Mouse (Mus musculus): ENCODE measurements around the gene Ephx3. TPM values are rescaled to one million over a fixed set of nuclear protein-coding genes. Genes with fewer than 3 reads are reported as not detected.

Ephx3 gene
- total and polyA plus RNA-seq, 3 experiments = 0.08 TPM; not detected in 2

- TF ChIP-seq RAD21 (IDR thresholded peaks at IDR 0.05; ENCODE audit: low read depth, low read length) (peak; percentile 82), SMC3 (IDR thresholded peaks at IDR 0.05; ENCODE audit: low read depth, low read length) (peak; percentile 95), ZKSCAN1 (IDR thresholded peaks at IDR 0.05; ENCODE audit: low read depth, low read length) (no peak), POLR2A (IDR thresholded peaks at IDR 0.05; ENCODE audit: control insufficient read depth in 1 of 2, insufficient read depth in 1 of 2, low read depth in 1 of 2, low read length in 2 of 2, poor library complexity in 1 of 2) (0 out of 4 replicates have a peak, but pooled peaks of 1 of the 2 experiments have one; percentile 36), MXI1 (IDR thresholded peaks at IDR 0.05; ENCODE audit: low read depth, low read length) (peak; percentile 18; the same call in 1 of the 2 replicates), CTCF (IDR thresholded peaks at IDR 0.05 in 2 of 3, conservative IDR thresholded peaks at IDR 0.05 in 1 of 3; ENCODE audit: control insufficient read depth in 1 of 3, insufficient read depth in 1 of 3, low read depth in 2 of 3, low read length in 3 of 3, poor library complexity in 1 of 3, severe bottlenecking in 1 of 3) (peak; percentile 88 to 94 (median 91)), ZC3H11A (IDR thresholded peaks at IDR 0.05; ENCODE audit: low read depth, low read length) (peak; percentile 84), ZNF384 (IDR thresholded peaks at IDR 0.05; ENCODE audit: low read depth, low read length) (no peak), SIN3A (IDR thresholded peaks at IDR 0.05; ENCODE audit: low read length) (peak; percentile 54; the same call in 1 of the 2 replicates), ZMIZ1 (IDR thresholded peaks at IDR 0.05; ENCODE audit: low read depth, low read length) (no peak), MYB (IDR thresholded peaks at IDR 0.05; ENCODE audit: low read depth, low read length) (no peak)
- Histone ChIP-seq H3K27ac (ENCODE audit: control insufficient read depth, low read depth, low read length) (no peak overlapping the region), H3K27me3 (ENCODE audit: control insufficient read depth in 1 of 2, insufficient read depth in 2 of 2, low read length in 2 of 2) (peaks cover 0 to 4% of the 10 kb centered on the region in 2 experiments; a peak in 3 of 4 replicates), H3K4me3 (ENCODE audit: control insufficient read depth in 1 of 2, insufficient read depth in 1 of 2, low read depth in 2 of 2, low read length in 2 of 2) (peak overlapping the region; percentile 59 to 73), H3K4me1 (ENCODE audit: control insufficient read depth in 1 of 2, insufficient read depth in 2 of 2, low read length in 2 of 2) (peaks cover 3 to 6% of the 10 kb centered on the region in 2 experiments; a peak in 3 of 4 replicates), H3K36me3 (ENCODE audit: control insufficient read depth in 1 of 2, insufficient read depth in 2 of 2, low read length in 2 of 2) (peaks cover 0 to 3% of the 10 kb centered on the region in 2 experiments; a peak in 1 of 4 replicates), H3K9me3 (replicated peaks; ENCODE audit: insufficient read depth, low read length) (no peaks in the 10 kb centered on the region), H3K9ac (ENCODE audit: control insufficient read depth, low read depth, low read length, poor library complexity, severe bottlenecking) (peak overlapping the region; percentile 78), H3K79me2 (ENCODE audit: control insufficient read depth, insufficient read depth, low read length, poor library complexity) (no peaks in the 10 kb centered on the region)
- DNase-seq (ENCODE audit: low read depth, low spot score) = peak; percentile 90
Observed at GRCm38 (mm10) chr17:32142907-32143854, 46.2 kb downstream of the Ephx3 start.

- Histone ChIP-seq H3K27me3 (ENCODE audit: control insufficient read depth in 1 of 2, insufficient read depth in 2 of 2, low read length in 2 of 2) (peaks cover 0 to 4% of the 10 kb centered on the region in 2 experiments; a peak in 2 of 4 replicates), H3K4me3 (ENCODE audit: control insufficient read depth in 1 of 2, insufficient read depth in 1 of 2, low read depth in 2 of 2, low read length in 2 of 2) (no peak overlapping the region), H3K9me3 (replicated peaks; ENCODE audit: insufficient read depth, low read length) (no peaks in the 10 kb centered on the region), H3K27ac (ENCODE audit: control insufficient read depth, low read depth, low read length) (no peak overlapping the region), H3K79me2 (ENCODE audit: control insufficient read depth, insufficient read depth, low read length, poor library complexity) (no peaks in the 10 kb centered on the region), H3K9ac (ENCODE audit: control insufficient read depth, low read depth, low read length, poor library complexity, severe bottlenecking) (no peak overlapping the region), H3K36me3 (ENCODE audit: control insufficient read depth in 1 of 2, insufficient read depth in 2 of 2, low read length in 2 of 2) (peaks cover 0 to 3% of the 10 kb centered on the region in 2 experiments; a peak in 1 of 4 replicates), H3K4me1 (ENCODE audit: control insufficient read depth in 1 of 2, insufficient read depth in 2 of 2, low read length in 2 of 2) (peaks cover 3 to 6% of the 10 kb centered on the region in 2 experiments; a peak in 3 of 4 replicates)
- no peak for DNase-seq (ENCODE audit: low read depth, low spot score)
- TF ChIP-seq ZMIZ1 (IDR thresholded peaks at IDR 0.05; ENCODE audit: low read depth, low read length) (no peak), POLR2AphosphoS2 (IDR thresholded peaks at IDR 0.05; ENCODE audit: low read length) (no peak), MEF2A (IDR thresholded peaks at IDR 0.05; ENCODE audit: extremely low read depth, insufficient replicate concordance, low read depth, low read length, poor library complexity, severe bottlenecking) (no peak), EP300 (IDR thresholded peaks at IDR 0.05; ENCODE audit: low read depth in 1 of 2, low read length in 2 of 2) (no peak), RCOR1 (IDR thresholded peaks at IDR 0.05; ENCODE audit: low read depth, low read length) (no peak), NELFE (IDR thresholded peaks at IDR 0.05; ENCODE audit: low read depth, low read length) (no peak)
Observed at GRCm38 (mm10) chr17:32142234-32142633, 47.1 kb downstream of the Ephx3 start.

Other genes with a start within 250 kb of the Ephx3 start
- gene Rrp1b, start 153.4 kb downstream of the Ephx3 start, total RNA-seq (2012; rRNA removed) = 60.2 and 84.1 TPM in 2 replicates
- 10 to 100 TPM in 1 of 2 experiments, not detected in 1; 78.6 TPM for gene Rrp1b, start 153.4 kb downstream of the Ephx3 start, polyA plus RNA-seq (2012; ENCODE audit: insufficient read depth in 1 of 2, insufficient read length in 2 of 2, low read depth in 1 of 2, low replicate concordance in 2 of 2, missing spikeins in 1 of 2)
- gene Hsf2bp, start 153.2 kb downstream of the Ephx3 start, total RNA-seq (2012; rRNA removed) = 0.04 TPM in 1 of 2 replicates, not detected in the other
- gene Hsf2bp, start 153.2 kb downstream of the Ephx3 start, polyA plus RNA-seq (2012; ENCODE audit: insufficient read depth in 1 of 2, insufficient read length in 2 of 2, low read depth in 1 of 2, low replicate concordance in 2 of 2, missing spikeins in 1 of 2) = under 1 TPM in 1 of 2 experiments, not detected in 1; 0.15 TPM
- 0.07 and 0.08 TPM in 2 replicates for gene Notch3, start 22.7 kb downstream of the Ephx3 start, total RNA-seq (2012; rRNA removed)
- under 1 TPM in 1 of 2 experiments, not detected in 1; 0.50 TPM for gene Notch3, start 22.7 kb downstream of the Ephx3 start, polyA plus RNA-seq (2012; ENCODE audit: insufficient read depth in 1 of 2, insufficient read length in 2 of 2, low read depth in 1 of 2, low replicate concordance in 2 of 2, missing spikeins in 1 of 2)
- gene Brd4, start 95.2 kb upstream of the Ephx3 start, total RNA-seq (2012; rRNA removed) = 12.3 and 18.3 TPM in 2 replicates
- gene Brd4, start 95.2 kb upstream of the Ephx3 start, polyA plus RNA-seq (2012; ENCODE audit: insufficient read depth in 1 of 2, insufficient read length in 2 of 2, low read depth in 1 of 2, low replicate concordance in 2 of 2, missing spikeins in 1 of 2) = 10 to 100 TPM in 1 of 2 experiments, not detected in 1; 91.4 TPM
- 80.3 and 101 TPM in 2 replicates for gene Akap8, start 131.7 kb upstream of the Ephx3 start, total RNA-seq (2012; rRNA removed)
- gene Akap8, start 131.7 kb upstream of the Ephx3 start, polyA plus RNA-seq (2012; ENCODE audit: insufficient read depth in 1 of 2, insufficient read length in 2 of 2, low read depth in 1 of 2, low replicate concordance in 2 of 2, missing spikeins in 1 of 2) = 100 to 1,000 TPM in 1 of 2 experiments, 10 to 100 TPM in 1; 77.9 to 127 TPM
- gene Akap8l, start 161.1 kb upstream of the Ephx3 start, total RNA-seq (2012; rRNA removed) = 34.1 and 40.0 TPM in 2 replicates
- gene Akap8l, start 161.1 kb upstream of the Ephx3 start, polyA plus RNA-seq (2012; ENCODE audit: insufficient read depth in 1 of 2, insufficient read length in 2 of 2, low read depth in 1 of 2, low replicate concordance in 2 of 2, missing spikeins in 1 of 2) = 10 to 100 TPM in 1 of 2 experiments, not detected in 1; 63.8 TPM
- 4.4 and 5.6 TPM in 2 replicates for gene Wiz, start 199.9 kb upstream of the Ephx3 start, total RNA-seq (2012; rRNA removed)
- 10 to 100 TPM in 1 of 2 experiments, not detected in 1; 44.1 TPM for gene Wiz, start 199.9 kb upstream of the Ephx3 start, polyA plus RNA-seq (2012; ENCODE audit: insufficient read depth in 1 of 2, insufficient read length in 2 of 2, low read depth in 1 of 2, low replicate concordance in 2 of 2, missing spikeins in 1 of 2)
- gene Rasal3, start 214.0 kb upstream of the Ephx3 start, total RNA-seq (2012; rRNA removed) = 0.04 TPM in 1 of 2 replicates, not detected in the other
- gene Rasal3, start 214.0 kb upstream of the Ephx3 start, polyA plus RNA-seq (2012; ENCODE audit: insufficient read depth in 1 of 2, insufficient read length in 2 of 2, low read depth in 1 of 2, low replicate concordance in 2 of 2, missing spikeins in 1 of 2) = under 1 TPM in 1 of 2 experiments, not detected in 1; 0.04 TPM
- 1.8 and 2.5 TPM in 2 replicates for gene Pglyrp2, start 234.6 kb upstream of the Ephx3 start, total RNA-seq (2012; rRNA removed)
- 1 to 10 TPM in 1 of 2 experiments, not detected in 1; 3.5 TPM for gene Pglyrp2, start 234.6 kb upstream of the Ephx3 start, polyA plus RNA-seq (2012; ENCODE audit: insufficient read depth in 1 of 2, insufficient read length in 2 of 2, low read depth in 1 of 2, low replicate concordance in 2 of 2, missing spikeins in 1 of 2)

All from MEL (cell line).